Mouse (Mus musculus) heart, embryonic 12.5 days (tissue): ENCODE results near the gene Gpr108. TPM values are rescaled to one million over a fixed set of nuclear protein-coding genes. Genes with fewer than 3 reads are reported as not detected.
"Not testable (repeated sequence)": the region's sequence is repeated elsewhere in the genome, so short reads cannot be mapped to it uniquely, and the experiment has no call there.

ENCODE experiments used
- ATAC-seq: fragments of 200-750 bp; cut with Nextera tagmentation; 2 replicates; pipeline ENCODE4 v1.8.0; 2017; ENCODE audit warnings: moderate TSS enrichment, moderate library complexity; ENCODE audit not compliant: insufficient number of reproducible peaks, low FRiP score
- H3K27ac ChIP-seq: fragments of 300-500 bp; sonication (generic); 2 replicates; pipeline ENCODE4 v1.5.1; 2016; ENCODE audit warnings: mild to moderate bottlenecking, moderate library complexity; ENCODE audit not compliant: poor library complexity, severe bottlenecking
- H3K27me3 ChIP-seq: fragments of 300-500 bp; sonication (generic); replicated peaks from 2 replicates; pipeline ENCODE4 v1.6.1; 2016; ENCODE audit warnings: mild to moderate bottlenecking, moderate library complexity
- H3K36me3 ChIP-seq: fragments of 300-500 bp; sonication (generic); 2 replicates; pipeline ENCODE4 v1.6.1; 2016; ENCODE audit warnings: mild to moderate bottlenecking, moderate library complexity
- H3K4me1 ChIP-seq: fragments of 300-500 bp; sonication (generic); replicated peaks from 2 replicates; pipeline ENCODE4 v1.6.1; 2016; ENCODE audit warnings: mild to moderate bottlenecking
- H3K4me2 ChIP-seq: fragments of 300-500 bp; sonication (generic); 2 replicates; pipeline ENCODE4 v1.6.1; 2016; ENCODE audit warnings: mild to moderate bottlenecking, moderate library complexity
- H3K4me3 ChIP-seq: fragments of 300-500 bp; sonication (generic); 2 replicates; pipeline ENCODE4 v1.5.1; 2016; ENCODE audit warnings: mild to moderate bottlenecking
- H3K9ac ChIP-seq: fragments of 300-500 bp; sonication (generic); 2 replicates; pipeline ENCODE4 v1.6.1; 2016; ENCODE audit warnings: mild to moderate bottlenecking, moderate library complexity
- H3K9me3 ChIP-seq: fragments of 300-500 bp; sonication (generic); replicated peaks from 2 replicates; pipeline ENCODE4 v1.6.1; 2016; ENCODE audit warnings: mild to moderate bottlenecking, moderate library complexity
- WGBS: fragments of 180-500 bp; shearing (Covaris S2); methylation state at CpG from one replicate; pipeline ENCODE4 v1.1.7; 2016; 5-methylcytosine and 5-hydroxymethylcytosine counted together
- polyA plus RNA-seq: library from polyadenylated mRNA; unstranded; fragments of >200 nt; fragmentation: Nextera tagmentation; extraction: Ambion mirVana; gene quantifications from 2 replicates; pipeline ENCODE4 v1.2.1, GENCODE M21; 2016

Gpr108 gene
- polyA plus RNA-seq, 1 experiment from 2014 or later = 24.9 TPM

DNA sequence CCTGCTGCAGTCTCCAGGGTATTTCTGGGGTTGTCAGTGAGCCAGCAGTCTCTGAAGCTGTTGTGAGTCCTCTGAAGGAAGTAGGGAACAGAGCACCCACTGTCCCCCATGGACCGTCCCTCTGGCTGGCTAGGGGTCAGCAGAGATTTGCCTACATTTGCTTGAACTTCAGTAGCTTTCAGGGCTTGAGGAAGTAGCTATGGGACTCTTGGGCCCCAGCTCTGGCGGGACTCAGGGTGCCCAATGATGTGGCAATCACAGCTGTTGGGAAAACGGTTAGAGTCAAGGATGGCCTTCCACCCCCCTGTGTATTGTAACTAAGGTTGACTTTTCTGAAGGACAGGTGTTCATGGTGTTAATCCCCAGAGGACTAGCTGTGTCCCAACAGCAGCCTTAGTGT lies 32.2 kb upstream of the Gpr108 start:
- Histone ChIP-seq H3K4me2 (no peak overlapping the region), H3K4me3 (no peak overlapping the region), H3K4me1 (peaks cover 7% of the 10 kb centered on the region), H3K27ac (no peak overlapping the region), H3K36me3 (no peaks in the 10 kb centered on the region), H3K9ac (no peak overlapping the region), H3K27me3 (peaks cover 28% of the 10 kb centered on the region), H3K9me3 (no peaks in the 10 kb centered on the region)
- ATAC-seq = no peak
- WGBS = 59% methylated on average over 3 of the region's 3 CpGs

DNA sequence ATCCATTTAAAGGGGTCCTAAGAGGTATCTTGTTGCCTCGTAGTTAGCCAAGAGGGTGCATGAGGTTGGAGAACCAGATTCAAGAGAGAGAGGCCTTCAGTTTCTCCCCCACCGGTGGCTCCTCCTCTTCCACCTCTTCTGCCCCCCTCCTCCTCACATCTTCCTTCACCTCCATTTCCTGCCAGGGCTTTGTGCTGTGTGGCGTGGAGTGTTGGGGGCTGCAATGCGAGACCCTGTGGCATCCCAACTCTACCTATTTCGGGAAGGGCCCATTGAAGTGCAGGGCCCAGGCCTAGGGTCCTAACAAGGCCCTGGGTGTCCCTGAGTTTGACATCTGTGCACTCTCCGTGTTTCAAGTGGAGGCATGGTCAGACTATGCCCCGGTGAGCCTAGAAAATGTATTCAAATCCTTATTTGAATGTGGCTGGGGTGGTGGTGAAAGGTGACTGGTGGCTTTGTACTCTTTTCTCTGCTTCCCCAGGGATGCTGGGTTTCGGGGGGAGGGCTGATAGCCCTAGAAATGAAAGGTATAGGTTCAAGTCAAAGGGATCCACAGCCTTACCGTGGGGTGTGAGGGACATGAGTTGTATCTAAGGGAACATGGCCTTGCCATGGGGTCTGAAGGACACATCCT lies 31.5 kb upstream of the Gpr108 start:
- no peaks in the 10 kb centered on the region for H3K9me3 ChIP-seq
- ATAC-seq = no peak
- no peak overlapping the region for H3K4me3 ChIP-seq
- peaks cover 12% of the 10 kb centered on the region for H3K4me1 ChIP-seq
- H3K36me3 ChIP-seq = no peaks in the 10 kb centered on the region
- WGBS = 50% methylated on average over 9 of the region's 9 CpGs
- H3K27ac ChIP-seq = no peak overlapping the region
- no peak overlapping the region for H3K4me2 ChIP-seq
- no peak overlapping the region for H3K9ac ChIP-seq
- H3K27me3 ChIP-seq = peaks cover 34% of the 10 kb centered on the region

DNA sequence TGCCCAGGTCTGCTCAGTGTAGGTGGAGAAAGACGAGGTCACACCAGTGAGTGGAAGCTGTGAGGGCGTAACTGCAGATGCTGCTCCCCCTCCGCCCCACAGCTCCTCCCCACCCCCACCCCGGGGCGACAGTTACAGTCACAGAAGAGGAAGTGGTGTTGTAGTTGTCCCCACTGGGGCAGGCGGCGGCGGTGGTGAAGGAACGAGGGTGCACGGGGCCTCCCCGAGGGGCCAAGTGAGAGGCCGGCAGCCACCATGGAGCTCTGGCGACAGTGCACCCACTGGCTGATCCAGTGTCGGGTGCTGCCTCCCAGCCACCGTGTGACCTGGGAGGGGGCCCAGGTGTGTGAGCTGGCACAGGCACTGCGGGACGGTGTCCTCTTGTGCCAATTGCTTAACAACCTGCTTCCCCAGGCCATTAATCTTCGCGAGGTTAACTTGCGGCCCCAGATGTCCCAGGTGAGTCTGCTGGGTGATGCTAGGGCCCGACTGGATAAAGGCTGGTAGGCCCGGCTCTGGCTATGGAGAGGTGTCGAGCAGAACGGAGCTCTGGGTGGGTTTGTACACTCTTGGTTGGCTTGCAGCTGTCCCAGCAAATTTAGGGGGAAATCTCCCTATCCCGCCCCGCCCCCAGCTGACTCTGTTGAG lies 30.8 kb upstream of the Gpr108 start, which contains the start of gene Vav1:
Gene Vav1, plus strand, starts transcription at position 158 of the 648 bp plus-strand sequence.
- Histone ChIP-seq H3K27me3 (peaks cover 39% of the 10 kb centered on the region), H3K4me1 (peaks cover 14% of the 10 kb centered on the region), H3K4me3 (no peak within 1 kb of the TSS), H3K36me3 (no peaks in the 10 kb centered on the region), H3K9ac (no peak within 1 kb of the TSS), H3K27ac (no peak within 1 kb of the TSS), H3K4me2 (no peak within 1 kb of the TSS), H3K9me3 (no peaks in the 10 kb centered on the region)
- 49% methylated on average over 25 of the region's 26 CpGs for WGBS
- ATAC-seq = no peak

DNA sequence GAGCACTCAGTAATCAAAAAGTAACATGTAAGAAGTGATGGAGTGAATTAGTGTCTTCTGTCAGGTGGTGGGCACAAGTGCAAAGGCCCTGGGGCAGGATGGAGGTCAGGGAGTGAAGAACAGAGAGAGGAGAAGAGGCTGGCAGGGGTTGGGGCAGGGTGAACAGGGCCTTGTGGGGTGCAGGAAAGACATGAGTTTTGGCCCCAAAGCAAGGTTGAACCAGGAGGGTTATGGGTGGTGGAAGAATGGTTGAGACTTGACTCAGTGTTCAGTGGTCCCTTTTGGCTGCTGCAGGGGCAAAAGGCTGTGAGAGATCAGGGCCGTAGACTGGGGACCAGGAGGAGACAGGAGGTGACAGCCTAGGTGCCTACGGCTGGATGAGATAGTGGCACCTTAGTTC lies 30.3 kb upstream of the Gpr108 start:
- Histone ChIP-seq H3K27ac (no peak overlapping the region), H3K36me3 (no peaks in the 10 kb centered on the region), H3K4me1 (peaks cover 14% of the 10 kb centered on the region), H3K27me3 (peaks cover 44% of the 10 kb centered on the region), H3K9ac (no peak overlapping the region), H3K4me3 (no peak overlapping the region), H3K4me2 (no peak overlapping the region), H3K9me3 (no peaks in the 10 kb centered on the region)
- no peak for ATAC-seq
- WGBS = 48% methylated on average over 2 of the region's 2 CpGs

DNA sequence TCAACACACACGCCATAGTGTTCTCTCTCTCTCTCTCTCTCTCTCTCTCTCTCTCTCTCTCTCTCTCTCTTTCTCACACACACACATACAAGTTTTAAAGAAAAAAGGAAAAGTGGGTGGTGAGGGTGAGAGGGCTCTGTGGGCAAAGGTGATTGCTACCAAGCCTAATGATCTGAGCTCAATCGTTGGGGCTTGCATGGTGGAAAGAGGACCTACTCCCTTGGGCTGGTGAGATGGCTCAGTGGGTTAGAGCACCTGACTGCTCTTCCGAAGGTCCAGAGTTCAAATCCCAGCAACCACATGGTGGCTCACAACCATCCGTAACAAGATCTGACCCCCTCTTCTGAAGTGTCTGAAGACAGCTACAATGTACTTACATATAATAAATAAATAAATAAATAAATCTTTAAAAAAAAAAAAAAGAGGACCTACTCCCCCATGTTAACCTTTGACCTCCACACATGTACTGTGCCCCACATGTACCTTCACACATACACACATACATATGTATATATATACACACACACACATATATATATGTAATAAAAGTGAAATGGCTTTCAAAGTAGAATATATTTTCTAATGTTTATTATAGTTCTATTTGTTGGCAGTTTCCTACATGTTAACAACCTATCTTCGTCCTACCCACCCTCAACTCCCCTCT lies 29.5 kb upstream of the Gpr108 start:
- not testable (repeated sequence) for H3K4me3 ChIP-seq, H3K36me3 ChIP-seq, H3K27ac ChIP-seq, ATAC-seq, H3K9me3 ChIP-seq, H3K9ac ChIP-seq, H3K4me2 ChIP-seq
- WGBS = 79% methylated on average over 5 of the region's 5 CpGs
- Histone ChIP-seq H3K27me3 (peaks cover 42% of the 10 kb centered on the region), H3K4me1 (peaks cover 14% of the 10 kb centered on the region)

DNA sequence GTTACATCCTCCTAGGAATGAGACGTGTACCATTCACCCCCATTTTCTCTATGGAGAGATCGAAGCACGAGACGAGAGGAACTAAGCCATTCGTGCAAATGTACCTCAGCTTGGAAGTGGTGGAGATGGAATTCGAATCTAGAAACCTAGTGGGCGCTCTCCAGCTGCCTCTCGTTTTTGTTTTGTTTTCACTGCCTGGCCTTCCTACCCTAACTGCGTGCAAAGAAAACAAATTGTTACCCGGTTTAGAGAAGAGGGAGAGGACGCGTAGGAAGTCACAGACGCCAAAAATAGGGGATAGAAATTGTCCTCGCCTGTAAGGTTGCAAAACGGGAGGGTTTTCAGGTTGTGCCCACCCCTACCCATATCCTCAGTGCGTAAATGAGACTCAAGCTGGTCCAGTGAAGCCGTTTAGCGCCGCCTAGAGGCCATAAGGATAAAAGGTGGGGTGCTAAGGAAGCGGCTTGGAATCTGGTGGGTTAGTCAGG lies 28.4 kb upstream of the Gpr108 start:
- H3K4me1 ChIP-seq = peaks cover 14% of the 10 kb centered on the region
- no peaks in the 10 kb centered on the region for H3K9me3 ChIP-seq
- peak overlapping the region; percentile 85 for H3K4me2 ChIP-seq
- under 1% methylated on average over 20 of the region's 20 CpGs for WGBS
- ATAC-seq = peak; percentile 48; the same call in 1 of the 2 replicates
- H3K36me3 ChIP-seq = no peaks in the 10 kb centered on the region
- H3K4me3 ChIP-seq = peak overlapping the region; percentile 58
- H3K9ac ChIP-seq = peak overlapping the region; percentile 58; the same call in 1 of the 2 replicates
- peaks cover 47% of the 10 kb centered on the region for H3K27me3 ChIP-seq
- no peak overlapping the region for H3K27ac ChIP-seq

DNA sequence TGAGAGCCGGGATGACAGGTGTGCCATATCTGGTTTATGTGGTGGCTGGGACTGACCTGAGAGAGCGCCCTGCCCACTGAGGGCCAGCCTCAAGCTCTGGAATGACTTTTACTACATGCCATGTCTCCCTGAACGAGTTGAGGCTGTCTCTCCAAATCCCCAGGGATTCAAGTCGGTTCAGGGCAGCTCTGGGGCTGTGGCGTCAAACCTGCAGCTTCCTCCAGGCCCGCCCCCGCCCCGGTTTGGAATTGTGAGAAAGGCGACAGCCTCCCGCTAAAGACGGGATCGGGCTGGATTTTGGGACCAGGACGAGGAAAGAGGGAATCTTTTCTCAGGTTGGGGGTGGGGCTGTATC lies 27.7 kb upstream of the Gpr108 start:
- Histone ChIP-seq H3K36me3 (no peaks in the 10 kb centered on the region), H3K4me3 (peak overlapping the region; percentile 58), H3K4me1 (peaks cover 14% of the 10 kb centered on the region), H3K27me3 (peaks cover 49% of the 10 kb centered on the region), H3K4me2 (peak overlapping the region; percentile 85), H3K9me3 (no peaks in the 10 kb centered on the region), H3K9ac (peak overlapping the region; percentile 58), H3K27ac (no peak overlapping the region)
- WGBS = 3% methylated on average over 13 of the region's 13 CpGs
- ATAC-seq = peak; percentile 20; the same call in 1 of the 2 replicates

DNA sequence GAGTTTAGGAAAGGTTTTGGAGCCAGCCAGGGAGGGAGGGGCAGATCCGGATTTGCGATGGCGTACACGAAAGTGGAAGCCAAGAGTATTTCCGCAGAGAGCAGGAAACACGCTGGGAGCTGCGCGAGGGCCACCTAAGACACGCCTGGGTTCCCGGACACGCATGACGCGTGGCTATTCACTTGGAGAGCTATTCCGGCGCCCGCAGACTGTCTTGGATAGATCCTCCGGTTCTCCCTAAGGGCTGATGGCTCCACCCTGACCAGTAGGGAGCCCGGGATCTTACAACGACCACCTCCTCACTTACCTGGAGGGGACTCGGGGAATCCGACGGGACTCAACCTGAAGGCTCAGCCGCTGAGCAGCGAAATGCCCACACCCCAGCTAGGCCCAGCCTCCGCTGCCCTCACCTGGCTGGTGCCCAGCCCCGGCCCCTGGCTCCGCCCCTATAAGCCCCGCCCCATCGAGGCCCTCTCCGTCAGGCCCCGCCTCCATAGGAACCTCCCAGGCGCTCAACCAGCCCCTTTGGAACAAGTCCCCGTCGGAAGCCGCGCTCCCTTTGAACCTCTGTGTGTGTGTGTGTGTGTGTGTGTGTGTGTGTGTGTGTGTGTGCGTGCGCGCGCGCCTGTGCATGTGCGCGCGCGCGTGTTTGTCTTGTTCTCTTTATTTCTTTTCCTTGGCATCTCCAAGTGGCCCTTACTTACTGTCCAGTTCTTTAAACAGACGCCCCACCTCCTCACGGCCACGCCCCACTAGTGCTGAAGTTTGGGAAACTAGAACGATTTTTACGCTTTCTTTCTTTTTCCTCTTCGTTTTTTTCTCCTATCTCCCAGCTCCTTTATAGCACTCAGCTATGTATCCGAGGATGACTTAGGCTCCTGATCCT lies 27.1 kb upstream of the Gpr108 start:
- peaks cover 49% of the 10 kb centered on the region for H3K27me3 ChIP-seq
- H3K27ac ChIP-seq = no peak overlapping the region
- peak overlapping the region; percentile 58 for H3K4me3 ChIP-seq
- WGBS = under 1% methylated on average over 53 of the region's 53 CpGs
- no peaks in the 10 kb centered on the region for H3K9me3 ChIP-seq
- peak overlapping the region; percentile 85 for H3K4me2 ChIP-seq
- peak; percentile 89 for ATAC-seq
- H3K4me1 ChIP-seq = peaks cover 14% of the 10 kb centered on the region
- H3K9ac ChIP-seq = peak overlapping the region; percentile 58
- H3K36me3 ChIP-seq = no peaks in the 10 kb centered on the region

DNA sequence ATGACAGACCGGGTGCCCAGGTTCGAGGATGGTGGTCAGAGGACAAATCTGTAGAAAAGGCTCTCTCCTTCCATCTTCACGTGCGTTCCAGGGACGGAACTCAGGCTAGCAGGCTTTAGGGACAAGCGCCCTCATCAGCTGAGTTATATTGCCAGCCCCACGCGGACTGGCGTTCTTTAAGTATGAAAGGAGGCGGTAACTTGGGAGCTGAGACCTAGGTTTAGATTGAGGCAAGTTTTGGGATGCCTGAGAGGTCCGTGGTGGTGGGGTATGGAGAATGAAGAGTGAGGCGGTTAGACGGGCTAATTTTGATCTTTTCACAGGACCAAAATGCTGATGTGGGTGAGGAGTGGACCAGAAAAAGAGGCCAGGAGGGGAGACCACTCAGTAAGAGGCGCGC lies 26.4 kb upstream of the Gpr108 start:
- no peak for ATAC-seq
- peaks cover 43% of the 10 kb centered on the region for H3K27me3 ChIP-seq
- H3K4me2 ChIP-seq = peak overlapping the region; percentile 85
- H3K36me3 ChIP-seq = no peaks in the 10 kb centered on the region
- WGBS = 5% methylated on average over 15 of the region's 15 CpGs
- peak overlapping the region; percentile 58 for H3K4me3 ChIP-seq
- H3K9me3 ChIP-seq = no peaks in the 10 kb centered on the region
- peaks cover 14% of the 10 kb centered on the region for H3K4me1 ChIP-seq
- peak overlapping the region; percentile 58 for H3K9ac ChIP-seq
- no peak overlapping the region for H3K27ac ChIP-seq

DNA sequence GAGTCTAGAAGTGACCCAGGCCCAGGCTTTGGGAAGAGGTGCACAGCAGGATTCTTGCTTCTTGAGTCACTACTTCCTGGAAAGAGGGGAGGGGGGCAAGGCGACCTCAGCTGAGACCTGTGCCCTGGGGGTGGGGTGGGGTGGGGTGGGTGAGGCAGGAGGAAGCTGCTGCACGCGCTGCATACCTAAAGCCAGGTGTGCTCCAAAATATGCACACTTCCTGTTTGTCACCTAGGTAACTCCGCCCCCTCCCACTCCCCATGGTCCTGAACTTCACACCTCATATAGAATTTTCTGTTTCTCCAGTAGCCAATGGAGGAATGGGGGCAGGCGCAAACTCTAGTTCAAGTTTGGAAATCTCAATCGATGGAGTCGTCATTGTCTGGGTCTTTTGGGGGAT lies 25.6 kb upstream of the Gpr108 start:
- WGBS = 26% methylated on average over 7 of the region's 7 CpGs
- peaks cover 35% of the 10 kb centered on the region for H3K27me3 ChIP-seq
- no peaks in the 10 kb centered on the region for H3K9me3 ChIP-seq
- H3K4me1 ChIP-seq = peaks cover 14% of the 10 kb centered on the region
- no peaks in the 10 kb centered on the region for H3K36me3 ChIP-seq
- ATAC-seq = no peak
- no peak overlapping the region for H3K4me2 ChIP-seq
- H3K4me3 ChIP-seq = no peak overlapping the region
- no peak overlapping the region for H3K9ac ChIP-seq
- no peak overlapping the region for H3K27ac ChIP-seq
